Mouse (Mus musculus): ENCODE results near the gene Slc36a2. TPM values are rescaled to one million over a fixed set of nuclear protein-coding genes. Genes with fewer than 3 reads are reported as not detected.
"Not testable (repeated sequence)": the region's sequence is repeated elsewhere in the genome, so short reads cannot be mapped to it uniquely, and the experiment has no call there.

The Slc36a2 gene
- polyA plus RNA-seq, 1 experiment: not detected

GRCm38 (mm10) chr11:55116004-55116403, 68.9 kb downstream of the Slc36a2 start:
- H3K27ac ChIP-seq (ENCODE audit: insufficient read depth, low read depth, low read length): no peak overlapping the region
- no peak overlapping the region for H3K4me3 ChIP-seq (ENCODE audit: insufficient read depth, low read depth, low read length)
- WGBS: 82% methylated on average over 3 of the region's 3 CpGs
- H3K4me1 ChIP-seq (ENCODE audit: control insufficient read depth, insufficient read depth, low read length): peaks cover 3% of the 10 kb centered on the region
- TF ChIP-seq CTCF (IDR thresholded peaks at IDR 0.05; ENCODE audit: insufficient read depth, low read depth, low read length) (no peak), POLR2A (IDR thresholded peaks at IDR 0.05; ENCODE audit: insufficient read depth, low read depth, low read length) (no peak)

DNA sequence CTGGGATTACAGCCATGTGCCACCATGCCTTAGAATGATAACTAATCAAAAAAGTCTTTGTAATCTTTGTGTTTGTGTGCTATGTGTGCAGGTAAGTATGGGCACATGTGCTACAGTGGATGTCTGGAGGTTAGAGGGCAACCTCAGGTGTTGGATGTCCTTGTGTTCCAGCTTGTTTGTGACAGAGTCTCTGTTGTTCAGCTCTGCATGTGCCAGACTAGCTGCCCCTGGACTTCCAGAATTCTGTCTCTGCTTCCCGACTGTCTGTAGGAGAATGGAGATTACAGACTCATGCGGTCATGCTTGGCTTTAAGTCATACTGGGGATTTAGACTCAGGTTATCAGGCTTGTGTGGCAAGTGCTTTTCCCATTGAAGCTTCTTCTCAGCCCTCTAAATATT, 70.6 kb downstream of the Slc36a2 start:
- TF ChIP-seq POLR2A (IDR thresholded peaks at IDR 0.05; ENCODE audit: insufficient read depth, low read depth, low read length): no peak
- TF ChIP-seq CTCF (IDR thresholded peaks at IDR 0.05; ENCODE audit: insufficient read depth, low read depth, low read length): no peak
- no peak overlapping the region for H3K4me3 ChIP-seq (ENCODE audit: insufficient read depth, low read depth, low read length)
- H3K4me1 ChIP-seq (ENCODE audit: control insufficient read depth, insufficient read depth, low read length): no peaks in the 10 kb centered on the region
- WGBS: 76% methylated on average over 2 of the region's 2 CpGs
- H3K27ac ChIP-seq (ENCODE audit: insufficient read depth, low read depth, low read length): no peak overlapping the region

DNA sequence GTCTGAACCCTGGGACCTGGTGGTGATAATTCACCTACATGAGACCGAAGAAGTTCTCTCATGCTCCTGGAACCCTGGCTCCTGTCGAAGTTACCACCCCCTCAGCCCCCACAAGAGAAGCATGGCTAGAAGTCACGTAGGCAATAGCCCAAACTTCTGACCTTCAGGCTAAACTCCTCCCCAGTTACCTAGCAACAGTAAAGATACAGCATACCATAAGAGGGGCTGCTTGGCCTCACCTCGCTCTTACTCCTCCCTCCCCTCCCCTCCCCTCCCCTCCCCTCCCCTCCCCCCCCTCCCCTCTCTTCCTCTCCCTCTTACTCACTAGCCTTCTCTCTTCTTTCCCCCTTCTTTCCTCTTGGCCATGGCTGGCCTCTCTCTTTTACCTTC, 71.0 kb downstream of the Slc36a2 start:
- H3K4me3 ChIP-seq (ENCODE audit: insufficient read depth, low read depth, low read length); H3K27ac ChIP-seq (ENCODE audit: insufficient read depth, low read depth, low read length); H3K4me1 ChIP-seq (ENCODE audit: control insufficient read depth, insufficient read depth, low read length): not testable (repeated sequence)
- 61% methylated on average over 4 of the region's 4 CpGs for WGBS

DNA sequence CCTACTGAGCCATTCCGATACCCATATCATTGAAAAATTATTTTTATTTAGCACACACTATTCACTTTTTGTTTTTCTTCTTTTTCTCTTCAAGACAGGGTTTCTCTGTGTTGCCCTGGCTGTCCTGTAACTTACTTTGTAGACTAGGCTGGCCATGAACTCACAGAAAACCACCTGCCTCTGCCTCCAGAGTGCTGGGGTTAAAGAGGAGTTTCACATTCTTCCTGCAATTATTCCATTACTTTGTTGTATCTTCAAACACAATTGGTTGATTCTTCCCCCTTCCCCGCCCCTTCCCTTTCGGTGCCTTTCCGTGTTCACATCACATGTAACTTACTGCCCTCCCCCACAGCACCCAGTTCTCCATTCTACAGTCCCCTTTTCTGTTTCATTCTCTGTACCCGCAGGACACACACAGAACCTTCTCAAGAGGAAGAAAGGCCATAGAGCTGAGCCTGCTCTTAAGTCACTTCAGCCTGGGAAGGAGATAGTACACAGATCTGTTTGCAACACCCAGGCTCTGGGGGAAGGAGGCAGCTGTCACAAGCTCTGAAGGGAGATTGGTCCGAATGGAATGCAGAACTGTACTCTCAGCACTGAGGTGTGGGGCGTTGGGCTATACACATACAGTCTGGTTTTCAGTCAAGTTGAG, 71.5 kb downstream of the Slc36a2 start:
- Histone ChIP-seq H3K4me1 (ENCODE audit: control insufficient read depth, insufficient read depth, low read length) (no peaks in the 10 kb centered on the region), H3K4me3 (ENCODE audit: insufficient read depth, low read depth, low read length) (no peak overlapping the region), H3K27ac (ENCODE audit: insufficient read depth, low read depth, low read length) (no peak overlapping the region)
- no peak for TF ChIP-seq POLR2A (IDR thresholded peaks at IDR 0.05; ENCODE audit: insufficient read depth, low read depth, low read length)
- TF ChIP-seq CTCF (IDR thresholded peaks at IDR 0.05; ENCODE audit: insufficient read depth, low read depth, low read length): no peak
- 64% methylated on average over 7 of the region's 7 CpGs for WGBS

DNA sequence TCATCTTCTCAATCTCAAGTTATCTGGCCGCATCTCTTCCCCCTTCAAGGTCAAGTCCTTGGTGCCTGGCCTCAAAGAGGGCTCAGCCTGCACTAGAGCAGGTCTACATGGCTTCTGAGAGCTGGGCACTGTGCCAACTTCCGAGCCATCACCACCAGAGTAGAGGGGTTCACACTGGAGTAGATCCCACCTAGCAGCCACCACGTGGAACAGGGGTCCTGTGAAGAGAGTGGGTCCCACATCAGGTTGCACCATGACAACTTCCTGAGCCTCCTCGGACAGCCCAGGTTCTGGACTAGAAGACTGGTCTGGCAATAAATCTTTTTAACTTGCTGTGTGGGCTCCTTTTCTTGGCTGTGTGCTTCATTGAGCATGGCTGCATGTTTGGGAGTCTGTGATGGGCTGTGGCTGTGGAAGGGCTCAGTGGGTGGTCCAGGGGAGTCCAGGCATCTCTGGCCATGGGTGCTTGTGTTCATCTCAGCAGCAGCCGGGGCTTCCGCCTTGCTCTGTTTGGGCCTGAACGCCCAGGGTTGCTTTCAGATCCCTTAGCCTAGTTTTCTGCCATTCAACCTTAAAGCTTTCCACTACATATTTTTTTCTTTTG, 74.2 kb downstream of the Slc36a2 start:
- Histone ChIP-seq H3K4me3 (ENCODE audit: insufficient read depth, low read depth, low read length) (no peak overlapping the region), H3K4me1 (ENCODE audit: control insufficient read depth, insufficient read depth, low read length) (no peaks in the 10 kb centered on the region), H3K27ac (ENCODE audit: insufficient read depth, low read depth, low read length) (no peak overlapping the region)
- 69% methylated on average over 7 of the region's 7 CpGs for WGBS
- TF ChIP-seq CTCF (IDR thresholded peaks at IDR 0.05; ENCODE audit: insufficient read depth, low read depth, low read length) (no peak), POLR2A (IDR thresholded peaks at IDR 0.05; ENCODE audit: insufficient read depth, low read depth, low read length) (no peak)

DNA sequence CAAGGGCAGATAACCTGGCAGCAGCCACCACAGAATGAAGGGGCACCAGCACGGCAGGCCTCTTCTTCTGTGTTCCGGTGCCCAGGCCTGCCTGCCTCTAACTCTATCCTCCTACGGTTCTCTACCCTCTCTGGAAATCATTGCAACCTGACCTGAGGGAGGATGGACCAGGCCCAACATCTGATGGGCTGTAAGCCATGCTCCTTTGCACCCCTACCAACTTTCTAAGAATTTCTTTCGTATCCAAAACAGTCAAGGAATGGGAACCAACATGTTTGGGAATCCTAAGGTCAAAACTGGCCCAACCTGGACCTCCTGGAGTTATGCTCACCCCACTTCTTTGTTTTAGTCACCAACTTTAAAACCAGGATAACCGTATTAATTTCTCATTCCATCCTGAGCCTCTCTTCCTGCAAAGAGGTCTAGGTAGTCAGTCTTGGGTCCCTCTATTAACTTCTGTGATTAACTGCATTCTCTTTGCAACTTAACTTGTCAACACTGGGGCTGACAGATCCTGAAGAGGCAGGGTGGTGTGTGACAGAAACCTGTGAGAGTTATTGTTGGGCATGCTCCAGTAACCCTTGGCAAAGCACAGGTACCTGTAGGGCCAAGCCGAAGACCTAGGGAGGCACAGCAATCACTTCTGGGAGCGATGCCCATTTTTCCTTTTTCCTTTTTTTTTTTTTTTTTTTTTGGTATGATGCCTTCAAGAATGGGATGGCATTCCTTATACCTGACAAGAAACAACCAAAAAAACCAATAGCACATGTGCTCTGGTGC, 75.2 kb downstream of the Slc36a2 start:
- H3K27ac ChIP-seq (ENCODE audit: insufficient read depth, low read depth, low read length): no peak overlapping the region
- H3K4me3 ChIP-seq (ENCODE audit: insufficient read depth, low read depth, low read length): no peak overlapping the region
- TF ChIP-seq CTCF (IDR thresholded peaks at IDR 0.05; ENCODE audit: insufficient read depth, low read depth, low read length): no peak
- TF ChIP-seq POLR2A (IDR thresholded peaks at IDR 0.05; ENCODE audit: insufficient read depth, low read depth, low read length): no peak
- whole genome bisulfite sequencing: 90% methylated on average over 7 of the region's 7 CpGs
- H3K4me1 ChIP-seq (ENCODE audit: control insufficient read depth, insufficient read depth, low read length): no peaks in the 10 kb centered on the region

Other genes starting within 250 kb of the Slc36a2 start
- 110 TPM in 1 of 2 replicates, not detected in the other for gene Tnip1, start 222.2 kb downstream of the Slc36a2 start, polyA plus RNA-seq (2012; ENCODE audit: insufficient read depth, insufficient read length, low replicate concordance, missing spikeins)
- gene Anxa6, start 151.6 kb downstream of the Slc36a2 start, polyA plus RNA-seq (2012; ENCODE audit: insufficient read depth, insufficient read length, low replicate concordance, missing spikeins): not detected in 2 replicates
- gene Ccdc69, start 106.9 kb downstream of the Slc36a2 start, polyA plus RNA-seq (2012; ENCODE audit: insufficient read depth, insufficient read length, low replicate concordance, missing spikeins): not detected in 2 replicates
- gene Gm2a, start 87.0 kb downstream of the Slc36a2 start, polyA plus RNA-seq (2012; ENCODE audit: insufficient read depth, insufficient read length, low replicate concordance, missing spikeins): not detected in 2 replicates
- not detected in 2 replicates for gene Slc36a3, start 33.4 kb downstream of the Slc36a2 start, polyA plus RNA-seq (2012; ENCODE audit: insufficient read depth, insufficient read length, low replicate concordance, missing spikeins)
- gene Slc36a1, start 19.3 kb upstream of the Slc36a2 start, polyA plus RNA-seq (2012; ENCODE audit: insufficient read depth, insufficient read length, low replicate concordance, missing spikeins): not detected in 2 replicates
- gene Fat2, start 151.5 kb upstream of the Slc36a2 start, polyA plus RNA-seq (2012; ENCODE audit: insufficient read depth, insufficient read length, low replicate concordance, missing spikeins): not detected in 2 replicates
- 225 and 437 TPM in 2 replicates for gene Sparc, start 238.1 kb upstream of the Slc36a2 start, polyA plus RNA-seq (2012; ENCODE audit: insufficient read depth, insufficient read length, low replicate concordance, missing spikeins)